21 mouse cellular contexts compared by ENCODE assay signal in the genomic region with DNA sequence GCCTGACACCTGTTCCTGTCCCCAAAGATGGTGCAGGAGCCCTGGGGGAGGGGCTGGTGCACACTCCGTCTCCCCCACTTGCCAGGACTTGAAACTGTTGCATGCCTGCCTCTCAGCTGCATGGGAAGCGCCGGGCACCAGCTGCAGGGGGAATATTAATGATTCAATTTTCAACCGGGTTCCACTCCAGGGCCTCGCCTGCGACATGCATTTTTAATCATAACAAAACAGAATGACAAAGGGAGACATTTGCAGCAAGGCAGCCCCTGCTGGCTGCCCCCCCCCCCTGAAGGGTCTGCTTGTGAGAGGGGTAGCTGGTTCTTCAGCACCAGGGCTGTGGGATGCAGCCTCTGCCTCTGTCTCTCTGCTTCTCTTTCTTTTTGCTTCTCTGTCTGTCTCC. TPM values are rescaled to one million over a fixed set of nuclear protein-coding genes. Genes with fewer than 3 reads are reported as not detected.
DNase-seq lines count a peak whose midpoint lies in the region; ATAC-seq and TF ChIP-seq lines count a peak whose summit lies in the region.
"Had no signal": no experiment of that assay in that cellular context is flagged by ENCODE, and none has a peak within 500 bp of the region (broad histone marks: within the 10 kb centered on the region; RNA-seq: fewer than 3 reads in every experiment).

No protein-coding gene starts in this region.

- H3K4me3 ChIP-seq in neural tube, embryonic 11.5 days (ENCODE audit: low read depth, low read length): no peak overlapping the region
- no peak overlapping the region for H3K4me3 ChIP-seq in neural tube, embryonic 15.5 days (replicated peaks)
- no peak overlapping the region for H3K4me3 ChIP-seq in forebrain, embryonic 12.5 days (replicated peaks)
- H3K4me3 ChIP-seq in forebrain, postnatal 0 days (ENCODE audit: low read depth, low read length): no peak overlapping the region
- H3K4me3 ChIP-seq in midbrain, embryonic 14.5 days (replicated peaks; ENCODE audit: low read depth, low read length): no peak overlapping the region
- H3K4me3 ChIP-seq: embryonic facial prominence, embryonic 10.5 days; stomach, embryonic 15.5 days had no signal

- no peak overlapping the region for H3K9ac ChIP-seq in neural tube, embryonic 11.5 days (ENCODE audit: low read length)
- H3K9ac ChIP-seq in neural tube, embryonic 15.5 days (replicated peaks): no peak overlapping the region
- H3K9ac ChIP-seq in forebrain, embryonic 12.5 days: 0 out of 2 replicates have a peak overlapping the region, but pooled peaks have one; percentile 17
- no peak overlapping the region for H3K9ac ChIP-seq in forebrain, postnatal 0 days
- no peak overlapping the region for H3K9ac ChIP-seq in midbrain, embryonic 14.5 days (replicated peaks; ENCODE audit: low read length)
- H3K9ac ChIP-seq: stomach, embryonic 15.5 days had no signal

- H3K27me3 ChIP-seq in neural tube, embryonic 11.5 days (ENCODE audit: control insufficient read depth, insufficient read depth, low read length): peaks cover 3% of the 10 kb centered on the region
- H3K27me3 ChIP-seq in neural tube, embryonic 15.5 days (replicated peaks): 0 out of 2 replicates have a peak, but pooled peaks cover 10% of the 10 kb centered on the region
- H3K27me3 ChIP-seq in forebrain, embryonic 12.5 days: peaks cover 20% of the 10 kb centered on the region; the same call in 1 of the 2 replicates
- no peaks in the 10 kb centered on the region; the same call in 1 of the 2 replicates for H3K27me3 ChIP-seq in forebrain, postnatal 0 days (ENCODE audit: insufficient read depth, low read length)
- no peaks in the 10 kb centered on the region for H3K27me3 ChIP-seq in midbrain, embryonic 14.5 days (ENCODE audit: control insufficient read depth, insufficient read depth, low read length)
- H3K27me3 ChIP-seq: stomach, embryonic 15.5 days had no signal

- no peak overlapping the region for H3K27ac ChIP-seq in neural tube, embryonic 11.5 days (ENCODE audit: low read depth, low read length)
- no peak overlapping the region for H3K27ac ChIP-seq in neural tube, embryonic 15.5 days (replicated peaks)
- peak overlapping the region; percentile 56; the same call in 1 of the 2 replicates for H3K27ac ChIP-seq in forebrain, embryonic 12.5 days
- H3K27ac ChIP-seq in forebrain, postnatal 0 days (ENCODE audit: low read depth, low read length): no peak overlapping the region
- no peak overlapping the region for H3K27ac ChIP-seq in midbrain, embryonic 14.5 days (replicated peaks; ENCODE audit: low read depth, low read length)
- H3K27ac ChIP-seq: embryonic facial prominence, embryonic 10.5 days; stomach, embryonic 15.5 days had no signal

- no peaks in the 10 kb centered on the region for H3K36me3 ChIP-seq in neural tube, embryonic 11.5 days (ENCODE audit: control insufficient read depth, insufficient read depth, low read length)
- H3K36me3 ChIP-seq in neural tube, embryonic 15.5 days: no peaks in the 10 kb centered on the region
- H3K36me3 ChIP-seq in forebrain, embryonic 12.5 days (replicated peaks): no peaks in the 10 kb centered on the region
- no peaks in the 10 kb centered on the region for H3K36me3 ChIP-seq in forebrain, postnatal 0 days (ENCODE audit: insufficient read depth)
- H3K36me3 ChIP-seq in midbrain, embryonic 14.5 days (ENCODE audit: control insufficient read depth, insufficient read depth, low read length): no peaks in the 10 kb centered on the region
- H3K36me3 ChIP-seq: embryonic facial prominence, embryonic 10.5 days; stomach, embryonic 15.5 days had no signal

- no peak for ATAC-seq in neural tube, embryonic 11.5 days (ENCODE audit: insufficient read depth, low FRiP score, low TSS enrichment)
- no peak for ATAC-seq in neural tube, embryonic 15.5 days (ENCODE audit: low FRiP score)
- ATAC-seq in forebrain, embryonic 12.5 days (ENCODE audit: low FRiP score): no peak
- peak; percentile 23; the same call in 1 of the 2 replicates for ATAC-seq in forebrain, postnatal 0 days
- ATAC-seq in midbrain, embryonic 14.5 days (ENCODE audit: low FRiP score, low TSS enrichment): peak; percentile 24; the same call in 1 of the 2 replicates

- 0 out of 2 replicates have a peak, but pooled peaks cover 3% of the 10 kb centered on the region for H3K4me1 ChIP-seq in neural tube, embryonic 11.5 days (ENCODE audit: control insufficient read depth, insufficient read depth, low read length)
- peaks cover 42% of the 10 kb centered on the region for H3K4me1 ChIP-seq in neural tube, embryonic 15.5 days
- H3K4me1 ChIP-seq in forebrain, embryonic 12.5 days: peaks cover 55% of the 10 kb centered on the region
- no peaks in the 10 kb centered on the region for H3K4me1 ChIP-seq in forebrain, postnatal 0 days (ENCODE audit: insufficient read depth)
- H3K4me1 ChIP-seq in midbrain, embryonic 14.5 days (ENCODE audit: control insufficient read depth, insufficient read depth, low read length): peaks cover 29% of the 10 kb centered on the region
- H3K4me1 ChIP-seq: stomach, embryonic 15.5 days had no signal

- no peaks in the 10 kb centered on the region for H3K9me3 ChIP-seq in neural tube, embryonic 11.5 days (ENCODE audit: control insufficient read depth, low read length)
- H3K9me3 ChIP-seq in neural tube, embryonic 15.5 days (replicated peaks): no peaks in the 10 kb centered on the region
- no peaks in the 10 kb centered on the region for H3K9me3 ChIP-seq in forebrain, embryonic 12.5 days
- no peaks in the 10 kb centered on the region for H3K9me3 ChIP-seq in forebrain, postnatal 0 days (ENCODE audit: low read length)
- no peaks in the 10 kb centered on the region for H3K9me3 ChIP-seq in midbrain, embryonic 14.5 days (ENCODE audit: control insufficient read depth, low read length)
- H3K9me3 ChIP-seq: embryonic facial prominence, embryonic 10.5 days; stomach, embryonic 15.5 days had no signal

- TF ChIP-seq CTCF in forebrain, postnatal 0 days (IDR thresholded peaks at IDR 0.05; ENCODE audit: low read depth): no peak

- peak; percentile 56 for DNase-seq in neural tube, embryonic 11.5 days (ENCODE audit: low spot score)
- DNase-seq in forebrain, postnatal 0 days: peak; percentile 28
- DNase-seq in midbrain, embryonic 14.5 days: peak; percentile 75
- DNase-seq in layer of hippocampus, postnatal 36 days: no peak
- no peak for DNase-seq in layer of hippocampus, adult 11-12 months (ENCODE audit: low spot score)
- DNase-seq: adrenal gland, adult 2 months; cerebellum, adult 8-10 months; gastrocnemius, postnatal 10 days; heart, adult 18-20 months; heart, postnatal 36 days; kidney, adult 8-10 months; kidney, postnatal 14 days; lung, adult 18-20 months; right cerebral cortex, postnatal 14 days; thymus, adult 2 months had no signal

- H3K4me2 ChIP-seq in neural tube, embryonic 11.5 days (ENCODE audit: low read depth): no peak overlapping the region
- H3K4me2 ChIP-seq in neural tube, embryonic 15.5 days: no peak overlapping the region
- H3K4me2 ChIP-seq in forebrain, embryonic 12.5 days: no peak overlapping the region
- H3K4me2 ChIP-seq in forebrain, postnatal 0 days (ENCODE audit: low read depth): no peak overlapping the region
- peak overlapping the region; percentile 25 for H3K4me2 ChIP-seq in midbrain, embryonic 14.5 days (ENCODE audit: low read length)
- H3K4me2 ChIP-seq: liver, embryonic 11.5 days; stomach, embryonic 15.5 days had no signal

- WGBS in neural tube, embryonic 11.5 days: 22% methylated on average over 6 of the region's 6 CpGs
- 6% methylated on average over 6 of the region's 6 CpGs for WGBS in neural tube, embryonic 15.5 days
- WGBS in forebrain, embryonic 12.5 days: 12% methylated on average over 6 of the region's 6 CpGs
- 2% methylated on average over 6 of the region's 6 CpGs for WGBS in forebrain, postnatal 0 days
- WGBS in midbrain, embryonic 14.5 days: 2% methylated on average over 6 of the region's 6 CpGs

RNA-seq across cellular contexts. Expression of a gene that starts 22.9 kb away (rescaled TPM):
- polyA plus RNA-seq in neural tube, embryonic 11.5 days (2014; fragmentation: Nextera tagmentation; extraction: Ambion mirVana): 0.94 and 1.1 TPM in 2 replicates
- 3.7 and 4.7 TPM in 2 replicates for polyA plus RNA-seq in neural tube, embryonic 15.5 days (2015; fragmentation: Nextera tagmentation; extraction: Ambion mirVana)
- 0.21 and 0.41 TPM in 2 replicates for polyA plus RNA-seq in forebrain, embryonic 12.5 days (2016; fragmentation: Nextera tagmentation; extraction: Ambion mirVana)
- total RNA-seq in forebrain, postnatal 0 days (2014; rRNA removed): 0.62 and 0.86 TPM in 2 replicates
- 0.24 and 0.48 TPM in 2 replicates for polyA plus RNA-seq in forebrain, postnatal 0 days (2015; fragmentation: Nextera tagmentation; extraction: Ambion mirVana)
- polyA plus RNA-seq in midbrain, embryonic 14.5 days (2014; fragmentation: Nextera tagmentation; extraction: Ambion mirVana): 7.3 and 9.8 TPM in 2 replicates
- total RNA-seq in layer of hippocampus, postnatal 36 days (2021): 1 to 10 TPM; 1.3 to 1.6 TPM
- total RNA-seq: common myeloid progenitor, adult 5-6 weeks had no signal
- polyA plus RNA-seq: liver, embryonic 11.5 days had no signal

Comparison
In these comparisons a context has a peak if more than half of its experiments do, and no peak if none do; other contexts are left out.
1. ATAC-seq: peak in forebrain, postnatal 0 days (single experiment) and midbrain, embryonic 14.5 days (single experiment); none in neural tube, embryonic 11.5 days (single experiment), neural tube, embryonic 15.5 days (single experiment) and forebrain, embryonic 12.5 days (single experiment).
2. DNase-seq: peak in neural tube, embryonic 11.5 days (single experiment), forebrain, postnatal 0 days (single experiment) and midbrain, embryonic 14.5 days (single experiment); none in layer of hippocampus, postnatal 36 days (0 of 2) and layer of hippocampus, adult 11-12 months (single experiment).